Mouse (Mus musculus): ENCODE measurements around the gene Sptan1. TPM values are rescaled to one million over a fixed set of nuclear protein-coding genes. Genes with fewer than 3 reads are reported as not detected.

Sptan1 gene
- polyA plus RNA-seq, 1 experiment from 2014 or later = 14.0 TPM

DNA sequence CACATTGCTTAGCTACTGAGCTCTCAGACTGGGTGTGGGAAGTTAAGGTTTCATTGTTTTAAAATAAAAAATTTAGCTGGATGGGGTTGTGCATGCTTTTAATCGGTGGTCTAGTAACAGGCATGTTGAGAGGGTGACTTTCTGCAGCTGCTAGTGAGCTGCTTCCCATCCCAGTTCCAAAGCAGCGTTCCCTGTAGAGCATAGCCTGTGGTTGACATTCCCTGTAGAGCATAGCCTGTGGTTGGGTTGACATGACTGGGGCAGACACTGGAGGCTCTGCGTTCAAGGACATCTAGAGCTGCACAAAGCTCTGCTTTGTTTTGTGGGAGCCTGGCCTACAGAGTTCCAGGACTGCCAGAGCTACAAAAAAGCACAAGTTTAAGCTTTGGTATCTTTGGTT lies 107.9 kb downstream of the Sptan1 start:
- H3K4me1 ChIP-seq (replicated peaks) = peaks cover 22% of the 10 kb centered on the region
- 0 out of 2 replicates have a peak overlapping the region, but pooled peaks have one; percentile 6 for H3K27ac ChIP-seq (replicated peaks)
- H3K36me3 ChIP-seq (replicated peaks) = peaks cover 41% of the 10 kb centered on the region
- WGBS (ENCODE audit: insufficient replicate concordance) = 69% methylated on average over 3 of the region's 3 CpGs
- ATAC-seq (ENCODE audit: insufficient read depth) = no peak
- no peaks in the 10 kb centered on the region for H3K9me3 ChIP-seq (replicated peaks)
- no peak overlapping the region for H3K4me3 ChIP-seq (replicated peaks)
- no peak overlapping the region for H3K4me2 ChIP-seq
- no peaks in the 10 kb centered on the region for H3K27me3 ChIP-seq
- H3K9ac ChIP-seq = no peak overlapping the region

DNA sequence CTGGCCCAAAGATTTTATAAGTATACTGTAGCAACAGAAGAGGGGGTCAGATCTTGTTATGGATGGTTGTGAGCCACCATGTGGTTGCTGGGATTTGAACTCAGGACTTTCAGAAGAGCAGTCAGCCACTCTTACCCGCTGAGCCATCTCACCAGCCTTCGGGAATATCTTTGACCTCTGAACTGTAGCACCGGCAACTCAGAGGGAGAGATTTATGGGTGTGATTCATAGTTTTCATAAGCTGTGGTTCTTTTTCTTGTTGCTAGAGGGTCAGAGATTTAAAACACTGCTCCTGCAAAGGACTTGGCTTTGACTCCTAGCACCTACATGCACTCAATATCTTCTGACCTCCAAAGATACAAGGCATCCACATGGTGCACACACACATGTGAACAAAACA lies 110.3 kb downstream of the Sptan1 start:
- no peak for ATAC-seq (ENCODE audit: insufficient read depth)
- H3K4me3 ChIP-seq (replicated peaks) = no peak overlapping the region
- no peaks in the 10 kb centered on the region for H3K9me3 ChIP-seq (replicated peaks)
- H3K4me1 ChIP-seq (replicated peaks) = peaks cover 21% of the 10 kb centered on the region
- H3K36me3 ChIP-seq (replicated peaks) = peaks cover 18% of the 10 kb centered on the region
- H3K27ac ChIP-seq (replicated peaks) = no peak overlapping the region
- H3K4me2 ChIP-seq = no peak overlapping the region
- WGBS (ENCODE audit: insufficient replicate concordance) = 60% methylated on average over 3 of the region's 3 CpGs
- H3K27me3 ChIP-seq = no peaks in the 10 kb centered on the region
- H3K9ac ChIP-seq = no peak overlapping the region

DNA sequence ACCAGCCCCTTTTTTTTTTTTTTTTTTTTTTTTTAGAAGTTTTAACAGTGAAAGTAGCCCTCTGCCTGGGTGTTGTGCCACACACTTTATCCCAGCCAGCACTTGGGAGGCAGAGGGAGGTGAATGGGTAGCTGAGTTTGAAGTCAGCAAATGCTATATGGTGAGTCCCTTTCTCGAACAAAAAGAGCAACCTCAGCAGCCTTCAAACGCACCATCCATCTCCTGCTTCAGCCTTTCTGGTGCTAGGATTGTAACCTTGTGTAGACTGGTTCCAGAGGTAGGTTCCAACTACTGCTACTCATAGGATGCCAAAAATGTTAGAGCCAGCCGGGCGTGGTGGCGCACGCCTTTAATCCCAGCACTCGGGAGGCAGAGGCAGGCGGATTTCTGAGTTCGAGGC lies 111.1 kb downstream of the Sptan1 start:
- H3K27ac ChIP-seq (replicated peaks) = no peak overlapping the region
- H3K9me3 ChIP-seq (replicated peaks) = no peaks in the 10 kb centered on the region
- H3K36me3 ChIP-seq (replicated peaks) = peaks cover 16% of the 10 kb centered on the region
- no peak for ATAC-seq (ENCODE audit: insufficient read depth)
- no peaks in the 10 kb centered on the region for H3K27me3 ChIP-seq
- H3K9ac ChIP-seq = no peak overlapping the region
- no peak overlapping the region for H3K4me2 ChIP-seq
- H3K4me3 ChIP-seq (replicated peaks) = no peak overlapping the region
- 76% methylated on average over 9 of the region's 9 CpGs for WGBS (ENCODE audit: insufficient replicate concordance)
- peaks cover 21% of the 10 kb centered on the region for H3K4me1 ChIP-seq (replicated peaks)

DNA sequence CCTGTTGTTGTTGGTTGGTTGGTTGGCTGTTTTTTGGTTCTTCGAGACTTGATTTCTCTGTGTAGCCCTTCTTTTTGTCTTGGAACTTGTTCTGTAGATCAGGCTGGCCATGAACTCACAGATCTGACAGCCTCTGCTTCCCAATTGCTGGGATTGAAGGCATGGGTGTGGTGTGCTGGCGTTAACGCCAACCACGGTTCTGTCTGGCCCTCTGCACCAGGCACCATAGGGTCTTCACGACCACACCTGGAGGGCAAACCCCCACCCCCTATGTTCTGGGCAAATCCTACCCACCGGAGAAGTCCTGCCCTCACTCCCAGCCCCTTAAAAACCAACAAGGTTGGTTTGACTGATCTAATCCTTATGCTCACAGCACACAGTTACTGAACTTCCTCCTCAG lies 111.6 kb downstream of the Sptan1 start:
- Histone ChIP-seq H3K4me3 (replicated peaks) (no peak overlapping the region), H3K9ac (peak overlapping the region; percentile 55; the same call in 1 of the 2 replicates), H3K27me3 (no peaks in the 10 kb centered on the region), H3K36me3 (replicated peaks) (peaks cover 14% of the 10 kb centered on the region), H3K4me2 (peak overlapping the region; percentile 96), H3K9me3 (replicated peaks) (no peaks in the 10 kb centered on the region), H3K4me1 (replicated peaks) (peaks cover 21% of the 10 kb centered on the region), H3K27ac (replicated peaks) (no peak overlapping the region)
- peak; percentile 12; the same call in 1 of the 2 replicates for ATAC-seq (ENCODE audit: insufficient read depth)
- WGBS (ENCODE audit: insufficient replicate concordance) = 45% methylated on average over 6 of the region's 6 CpGs

DNA sequence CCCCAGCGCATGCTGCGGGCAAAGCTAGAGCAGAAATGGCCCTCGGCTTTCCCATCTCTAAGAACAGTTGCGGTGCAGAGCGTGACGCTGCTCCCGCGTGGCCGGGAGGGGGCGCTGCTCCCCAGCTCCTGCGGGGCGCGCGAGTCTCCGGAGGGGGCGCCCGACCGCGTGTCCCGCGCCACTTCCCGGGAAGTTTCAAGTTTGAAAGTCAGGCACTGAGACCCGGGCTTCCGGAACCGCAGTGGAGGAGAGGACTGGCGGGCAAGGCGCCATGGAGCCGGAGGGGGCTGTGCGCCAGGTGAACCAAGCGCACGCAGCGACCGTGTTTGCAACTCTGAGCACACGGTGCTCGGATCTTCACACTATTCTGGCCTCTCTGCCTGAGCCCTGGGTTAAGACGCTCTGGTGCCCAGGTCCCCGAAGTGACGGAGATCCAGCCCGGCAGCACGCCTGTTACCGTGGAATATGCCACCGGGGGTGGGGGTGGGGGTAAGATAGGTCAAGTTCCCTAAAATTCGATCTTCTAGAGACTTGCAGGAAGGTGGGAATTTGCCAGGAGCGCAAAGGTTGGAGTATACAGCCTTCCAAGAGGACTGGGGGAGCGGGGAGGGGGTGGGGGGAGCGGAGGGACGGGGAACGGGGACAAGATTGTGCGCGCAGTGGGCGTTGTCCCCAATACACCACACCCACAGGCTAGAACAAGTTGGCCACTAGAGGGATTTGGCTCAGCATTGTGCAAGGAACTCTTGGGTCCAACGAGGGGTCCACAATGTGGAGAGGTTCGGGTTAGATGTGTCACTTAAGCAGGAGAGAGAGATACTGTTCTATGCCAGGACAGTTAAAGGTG lies 112.4 kb downstream of the Sptan1 start, which contains the start of gene Pkn3:
Gene Pkn3 (plus strand): TSS at position 183 of the 847 bp plus-strand sequence.
- ATAC-seq (ENCODE audit: insufficient read depth) = peak; percentile 69
- Histone ChIP-seq H3K27ac (replicated peaks) (peak within 1 kb of the TSS; percentile 64), H3K9ac (peak within 1 kb of the TSS; percentile 55), H3K4me1 (replicated peaks) (peaks cover 21% of the 10 kb centered on the region), H3K27me3 (no peaks in the 10 kb centered on the region), H3K4me3 (replicated peaks) (peak within 1 kb of the TSS; percentile 66), H3K4me2 (peak within 1 kb of the TSS; percentile 96), H3K9me3 (replicated peaks) (no peaks in the 10 kb centered on the region), H3K36me3 (replicated peaks) (peaks cover 9% of the 10 kb centered on the region; the same call in 1 of the 2 replicates)
- WGBS (ENCODE audit: insufficient replicate concordance) = under 1% methylated on average over 53 of the region's 53 CpGs

DNA sequence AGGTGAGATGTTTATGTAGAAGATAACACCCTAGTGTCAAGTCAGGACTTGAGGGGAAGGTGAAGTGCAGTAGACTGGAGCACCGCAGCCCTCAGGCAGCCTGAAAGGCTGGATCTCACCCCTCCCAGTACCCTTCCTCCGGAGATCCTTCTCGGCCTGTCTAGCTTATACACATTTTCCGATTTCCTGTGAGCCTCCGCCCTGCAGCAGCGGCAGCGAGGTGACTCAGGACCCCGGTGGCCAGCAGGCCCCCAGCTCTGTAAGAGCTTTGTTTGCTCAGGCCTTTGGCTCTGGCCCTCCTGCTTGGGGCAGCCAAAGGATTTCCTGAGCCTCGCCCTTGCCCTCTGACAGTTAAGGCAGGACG lies 113.0 kb downstream of the Sptan1 start:
- peak overlapping the region; percentile 64 for H3K27ac ChIP-seq (replicated peaks)
- H3K4me1 ChIP-seq (replicated peaks) = peaks cover 21% of the 10 kb centered on the region
- H3K4me3 ChIP-seq (replicated peaks) = peak overlapping the region; percentile 66
- 0 out of 2 replicates have a peak, but pooled peaks have one; percentile 4 for ATAC-seq (ENCODE audit: insufficient read depth)
- H3K36me3 ChIP-seq (replicated peaks) = 0 out of 2 replicates have a peak, but pooled peaks cover 3% of the 10 kb centered on the region
- 7% methylated on average over 10 of the region's 10 CpGs for WGBS (ENCODE audit: insufficient replicate concordance)
- H3K4me2 ChIP-seq = peak overlapping the region; percentile 96
- no peaks in the 10 kb centered on the region for H3K9me3 ChIP-seq (replicated peaks)
- peak overlapping the region; percentile 55; the same call in 1 of the 2 replicates for H3K9ac ChIP-seq
- H3K27me3 ChIP-seq = no peaks in the 10 kb centered on the region

DNA sequence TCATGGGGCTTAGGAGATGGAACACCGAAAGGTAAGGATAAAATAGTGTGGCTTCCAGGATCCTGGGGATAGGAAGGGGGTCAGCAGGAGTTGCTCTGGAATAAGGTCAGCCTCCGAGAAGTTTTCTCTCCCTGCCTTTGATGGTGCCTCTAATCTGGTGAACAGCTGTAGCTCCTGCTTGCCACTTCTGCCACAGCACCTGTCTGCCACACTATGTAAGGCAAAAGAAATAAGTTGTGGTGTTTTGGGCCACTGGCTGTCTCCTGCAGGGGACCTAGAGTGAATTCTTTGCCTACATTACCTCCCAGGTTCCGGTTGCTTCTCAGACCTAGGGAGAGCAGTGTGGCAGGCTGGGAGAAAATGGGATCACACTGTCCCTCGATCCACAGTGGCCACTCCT lies 113.4 kb downstream of the Sptan1 start:
- Histone ChIP-seq H3K9ac (no peak overlapping the region), H3K4me3 (replicated peaks) (no peak overlapping the region)
- WGBS (ENCODE audit: insufficient replicate concordance) = 68% methylated on average over 4 of the region's 4 CpGs

DNA sequence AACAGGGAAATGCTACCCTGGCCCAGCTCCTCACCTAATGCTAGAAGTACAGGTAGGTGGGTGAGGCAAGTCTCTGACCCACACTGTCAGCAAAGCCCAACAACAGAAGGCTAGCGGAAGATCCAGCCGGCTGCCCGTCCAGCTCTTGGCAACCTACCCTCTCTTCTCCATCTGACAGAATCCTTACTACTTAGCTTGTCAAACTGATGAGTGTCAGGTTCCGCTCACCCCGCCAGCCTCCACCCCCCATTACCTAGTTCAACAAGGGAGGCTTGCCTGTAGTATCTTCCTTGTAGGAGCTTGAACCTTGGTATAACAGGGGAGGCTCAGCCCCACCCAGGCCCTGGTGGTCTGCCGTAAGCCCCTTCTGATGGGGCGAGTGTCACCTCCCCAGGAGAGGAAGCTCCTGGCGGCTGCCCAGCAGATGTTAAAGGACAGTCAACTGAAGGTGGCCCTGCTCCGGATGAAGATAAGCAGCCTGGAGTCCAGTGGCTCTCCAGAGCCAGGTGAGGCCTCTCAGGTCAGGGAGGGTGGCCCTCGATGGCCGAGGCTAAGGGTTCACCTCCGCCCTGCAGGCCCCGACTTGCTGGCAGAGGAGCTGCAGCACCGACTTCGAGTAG lies 114.9 kb downstream of the Sptan1 start:
- H3K4me3 ChIP-seq (replicated peaks) = no peak overlapping the region
- H3K9me3 ChIP-seq (replicated peaks) = no peaks in the 10 kb centered on the region
- H3K27me3 ChIP-seq = no peaks in the 10 kb centered on the region
- ATAC-seq (ENCODE audit: insufficient read depth) = no peak
- no peak overlapping the region for H3K4me2 ChIP-seq
- H3K36me3 ChIP-seq (replicated peaks) = no peaks in the 10 kb centered on the region
- peaks cover 22% of the 10 kb centered on the region for H3K4me1 ChIP-seq (replicated peaks)
- H3K27ac ChIP-seq (replicated peaks) = no peak overlapping the region
- whole genome bisulfite sequencing (ENCODE audit: insufficient replicate concordance) = 80% methylated on average over 15 of the region's 15 CpGs
- H3K9ac ChIP-seq = no peak overlapping the region

More for the DNA sequence above, 113.4 kb downstream of the Sptan1 start:
- Histone ChIP-seq H3K27me3 (no peaks in the 10 kb centered on the region), H3K36me3 (replicated peaks) (no peaks in the 10 kb centered on the region), H3K4me1 (replicated peaks) (peaks cover 17% of the 10 kb centered on the region), H3K9me3 (replicated peaks) (no peaks in the 10 kb centered on the region), H3K4me2 (peak overlapping the region; percentile 96; the same call in 1 of the 2 replicates), H3K27ac (replicated peaks) (peak overlapping the region; percentile 64; the same call in 1 of the 2 replicates)
- no peak for ATAC-seq (ENCODE audit: insufficient read depth)

Small RNA genes lying within 50 kb of the gene (microRNA-seq; reads per million reads assigned to microRNA genes)
- not detected for gene Mir6997

Other genes starting within 250 kb of the Sptan1 start
- 0.41 and 0.44 TPM in 2 replicates for gene Gm13420, start 213.9 kb upstream of the Sptan1 start, polyA plus RNA-seq (2015; fragmentation: Nextera tagmentation; extraction: Ambion mirVana)
- not detected in 2 replicates for gene Gm13547, start 206.2 kb upstream of the Sptan1 start, polyA plus RNA-seq (2015; fragmentation: Nextera tagmentation; extraction: Ambion mirVana)
- 11.4 and 11.7 TPM in 2 replicates for gene Coq4, start 178.1 kb upstream of the Sptan1 start, polyA plus RNA-seq (2015; fragmentation: Nextera tagmentation; extraction: Ambion mirVana)
- 11.1 and 13.0 TPM in 2 replicates for gene Trub2, start 177.1 kb upstream of the Sptan1 start, polyA plus RNA-seq (2015; fragmentation: Nextera tagmentation; extraction: Ambion mirVana)
- 3.2 and 4.1 TPM in 2 replicates for gene Slc27a4, start 162.9 kb upstream of the Sptan1 start, polyA plus RNA-seq (2015; fragmentation: Nextera tagmentation; extraction: Ambion mirVana)
- gene Urm1, start 145.5 kb upstream of the Sptan1 start, polyA plus RNA-seq (2015; fragmentation: Nextera tagmentation; extraction: Ambion mirVana) = 7.9 and 8.0 TPM in 2 replicates
- 35.6 and 36.1 TPM in 2 replicates for gene Cercam, start 96.4 kb upstream of the Sptan1 start, polyA plus RNA-seq (2015; fragmentation: Nextera tagmentation; extraction: Ambion mirVana)
- 34.4 and 35.9 TPM in 2 replicates for gene Odf2, start 76.3 kb upstream of the Sptan1 start, polyA plus RNA-seq (2015; fragmentation: Nextera tagmentation; extraction: Ambion mirVana)
- gene Gle1, start 30.1 kb upstream of the Sptan1 start, polyA plus RNA-seq (2015; fragmentation: Nextera tagmentation; extraction: Ambion mirVana) = 24.7 and 25.2 TPM in 2 replicates
- gene Wdr34, start 83.3 kb downstream of the Sptan1 start, polyA plus RNA-seq (2015; fragmentation: Nextera tagmentation; extraction: Ambion mirVana) = 6.2 and 7.1 TPM in 2 replicates
- gene Set, start 91.8 kb downstream of the Sptan1 start, polyA plus RNA-seq (2015; fragmentation: Nextera tagmentation; extraction: Ambion mirVana) = 138 and 147 TPM in 2 replicates
- gene Pkn3, start 112.1 kb downstream of the Sptan1 start, polyA plus RNA-seq (2015; fragmentation: Nextera tagmentation; extraction: Ambion mirVana) = 2.3 and 2.5 TPM in 2 replicates
- 19.3 and 20.6 TPM in 2 replicates for gene Zdhhc12, start 128.1 kb downstream of the Sptan1 start, polyA plus RNA-seq (2015; fragmentation: Nextera tagmentation; extraction: Ambion mirVana)
- 2.4 and 2.5 TPM in 2 replicates for gene Zer1, start 159.0 kb downstream of the Sptan1 start, polyA plus RNA-seq (2015; fragmentation: Nextera tagmentation; extraction: Ambion mirVana)
- 2.0 and 2.6 TPM in 2 replicates for gene Tbc1d13, start 168.2 kb downstream of the Sptan1 start, polyA plus RNA-seq (2015; fragmentation: Nextera tagmentation; extraction: Ambion mirVana)
- 17.9 and 22.1 TPM in 2 replicates for gene Endog, start 205.9 kb downstream of the Sptan1 start, polyA plus RNA-seq (2015; fragmentation: Nextera tagmentation; extraction: Ambion mirVana)
- gene Spout1, start 212.9 kb downstream of the Sptan1 start, polyA plus RNA-seq (2015; fragmentation: Nextera tagmentation; extraction: Ambion mirVana) = 24.9 and 27.3 TPM in 2 replicates
- 11.7 and 13.9 TPM in 2 replicates for gene Kyat1, start 240.3 kb downstream of the Sptan1 start, polyA plus RNA-seq (2015; fragmentation: Nextera tagmentation; extraction: Ambion mirVana)

Data from liver, embryonic 15.5 days (tissue).